Mouse (Mus musculus): ENCODE data around the gene Gtf2f1.

DNA sequence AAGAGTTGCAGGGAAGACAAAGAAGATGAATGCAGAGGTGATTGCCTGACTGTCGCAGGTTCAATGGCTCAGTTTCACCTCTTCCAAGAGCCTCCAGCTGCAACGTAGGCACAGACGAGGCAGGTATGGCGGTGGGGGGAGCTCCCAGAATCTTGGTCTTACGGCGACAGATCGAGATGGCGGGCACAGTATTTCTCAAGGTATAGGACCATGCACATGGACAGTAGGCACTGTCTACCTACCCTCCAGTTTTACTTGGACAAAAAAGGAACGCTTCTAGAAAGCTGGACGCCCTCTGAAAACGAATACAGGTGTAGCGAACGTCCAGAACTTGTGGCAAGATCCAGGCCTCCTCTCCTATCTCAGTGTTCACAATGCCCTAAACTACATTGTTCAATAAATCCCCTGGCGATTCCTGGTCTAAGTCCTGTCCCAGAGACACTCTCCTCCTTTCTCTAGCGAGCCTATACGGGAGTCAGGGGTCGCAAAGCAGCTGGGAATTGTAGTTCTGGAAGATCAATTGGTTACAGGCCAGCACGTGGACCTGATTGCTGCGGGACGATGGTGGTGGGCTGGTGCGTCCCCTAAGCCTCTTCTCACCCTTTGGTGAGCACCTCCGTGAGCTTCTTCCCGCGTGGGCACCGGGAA, 21.5 kb downstream of the Gtf2f1 start:
- TF ChIP-seq CTCF (IDR thresholded peaks at IDR 0.05; ENCODE audit: borderline replicate concordance, control insufficient read depth, extremely low read depth, insufficient read depth, low read length, poor library complexity) = no peak
- no peak for TF ChIP-seq POLR2A (IDR thresholded peaks at IDR 0.05; ENCODE audit: control insufficient read depth, extremely low read depth, insufficient read depth, low read length, poor library complexity)

All from thymus, adult 2 months (tissue).